Comparison of ENCODE assay signal across 22 mouse cellular contexts in the genomic region with DNA sequence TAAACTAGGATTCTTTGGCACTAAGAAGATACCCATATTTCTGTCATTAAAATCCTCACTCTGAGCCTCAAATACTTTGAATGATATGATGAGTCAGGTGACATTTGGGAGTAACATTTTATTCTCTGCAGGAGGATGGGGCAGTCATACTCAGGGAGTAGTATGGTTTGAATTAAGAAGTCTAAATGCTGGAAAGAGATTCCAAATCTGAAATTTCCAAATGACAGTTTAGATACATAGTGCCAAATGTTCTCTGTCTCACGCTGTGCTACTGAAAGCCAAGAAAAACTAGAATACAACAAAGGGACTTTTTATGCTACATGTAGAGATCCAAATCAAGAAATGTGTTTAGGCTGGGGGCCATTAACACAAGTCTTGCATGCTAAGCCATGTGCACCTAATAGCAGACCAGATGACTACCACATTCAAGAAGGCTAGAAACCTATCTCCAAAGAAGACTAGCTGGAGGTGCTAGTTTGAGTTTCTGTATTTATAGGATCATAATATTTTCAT.
"Had no signal": no experiment of that assay in that cellular context is flagged by ENCODE, and none has a peak within 500 bp of the region (broad histone marks: within the 10 kb centered on the region; RNA-seq: fewer than 3 reads in every experiment).

No protein-coding gene starts in this region.

- ATAC-seq: liver, embryonic 12.5 days; midbrain, embryonic 13.5 days had no signal

- H3K9ac ChIP-seq: limb, embryonic 12.5 days; liver, embryonic 12.5 days; liver, embryonic 15.5 days; lung, embryonic 15.5 days; midbrain, embryonic 13.5 days; neural tube, embryonic 12.5 days; neural tube, embryonic 15.5 days had no signal

- H3K9me3 ChIP-seq: limb, embryonic 12.5 days; liver, embryonic 12.5 days; liver, embryonic 15.5 days; lung, embryonic 15.5 days; midbrain, embryonic 10.5 days; midbrain, embryonic 13.5 days; neural tube, embryonic 12.5 days; neural tube, embryonic 15.5 days had no signal

- H3K4me2 ChIP-seq: limb, embryonic 12.5 days; liver, embryonic 12.5 days; liver, embryonic 15.5 days; lung, embryonic 15.5 days; midbrain, embryonic 13.5 days; neural tube, embryonic 12.5 days; neural tube, embryonic 15.5 days had no signal

- H3K4me3 ChIP-seq: left cerebral cortex, adult 2 months; limb, embryonic 12.5 days; liver, embryonic 12.5 days; liver, embryonic 15.5 days; lung, embryonic 15.5 days; megakaryocyte, embryonic 14.5 days; midbrain, embryonic 10.5 days; midbrain, embryonic 13.5 days; neural tube, embryonic 12.5 days; neural tube, embryonic 15.5 days had no signal

- H3K27ac ChIP-seq: kidney, postnatal 0 days; left cerebral cortex, adult 2 months; limb, embryonic 12.5 days; liver, embryonic 12.5 days; liver, embryonic 15.5 days; lung, embryonic 15.5 days; midbrain, embryonic 10.5 days; midbrain, embryonic 13.5 days; neural tube, embryonic 12.5 days; neural tube, embryonic 15.5 days; stomach, postnatal 0 days had no signal

- H3K36me3 ChIP-seq: limb, embryonic 12.5 days; liver, embryonic 12.5 days; liver, embryonic 15.5 days; lung, embryonic 15.5 days; midbrain, embryonic 10.5 days; midbrain, embryonic 13.5 days; neural tube, embryonic 12.5 days; neural tube, embryonic 15.5 days had no signal

- DNase-seq: kidney, postnatal 25 days; layer of hippocampus, postnatal 36 days; liver; lung, adult 18-20 months; lung, postnatal 10 days; lung, postnatal 36 days; right cerebral cortex, adult 18-20 months; right cerebral cortex, postnatal 14 days; right cerebral cortex, postnatal 4 days; thymus, postnatal 36 days had no signal

- H3K27me3 ChIP-seq: limb, embryonic 12.5 days; liver, embryonic 12.5 days; liver, embryonic 15.5 days; lung, embryonic 15.5 days; megakaryocyte, embryonic 14.5 days; midbrain, embryonic 13.5 days; neural tube, embryonic 12.5 days; neural tube, embryonic 15.5 days had no signal

- H3K4me1 ChIP-seq: limb, embryonic 12.5 days; liver, embryonic 12.5 days; liver, embryonic 15.5 days; lung, embryonic 15.5 days; megakaryocyte, embryonic 14.5 days; midbrain, embryonic 10.5 days; midbrain, embryonic 13.5 days; neural tube, embryonic 12.5 days; neural tube, embryonic 15.5 days had no signal
